Mouse (Mus musculus) bone marrow macrophage, adult 2 months (primary cell): Measurements from ENCODE around the gene Colca2.

ENCODE experiments used
- CTCF ChIP-seq: IDR thresholded peaks from 2 replicates; pipeline ENCODE4 v1.5.1; 2012; ENCODE audit warnings: low read depth, mild to moderate bottlenecking, low read length, moderate library complexity
- POLR2A ChIP-seq: IDR thresholded peaks from 2 replicates; pipeline ENCODE4 v1.6.1; 2012; ENCODE audit warnings: mild to moderate bottlenecking, low read depth, low read length, borderline replicate concordance

DNA sequence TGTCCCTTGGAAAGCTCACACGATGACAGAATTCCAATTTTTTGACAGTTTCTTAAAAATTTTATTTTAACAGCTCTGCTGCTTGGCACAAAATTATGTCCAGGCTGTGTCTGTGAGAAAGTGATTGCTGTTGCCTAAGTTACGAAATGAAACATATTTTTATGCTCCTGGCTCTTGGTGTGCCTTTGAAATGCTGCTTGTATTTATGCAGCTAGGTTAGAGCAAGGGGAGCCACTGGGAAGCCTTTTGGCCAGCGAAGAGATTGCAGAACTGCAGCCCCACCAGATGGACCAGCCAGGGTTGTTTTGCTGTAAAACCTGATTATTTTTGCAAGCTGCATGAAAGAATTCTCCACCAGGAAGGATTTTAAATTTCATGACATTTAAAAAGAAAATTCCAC, 26.8 kb upstream of the Colca2 start:
- TF ChIP-seq POLR2A = no peak
- TF ChIP-seq CTCF = no peak
